Mouse (Mus musculus): ENCODE results near the gene Gm20441.
A peak's percentile ranks its signal among the peaks of the same experiment; 100 is the strongest.
"Not testable (repeated sequence)": the region's sequence is repeated elsewhere in the genome, so short reads cannot be mapped to it uniquely, and the experiment has no call there.

The Gm20441 gene

DNA sequence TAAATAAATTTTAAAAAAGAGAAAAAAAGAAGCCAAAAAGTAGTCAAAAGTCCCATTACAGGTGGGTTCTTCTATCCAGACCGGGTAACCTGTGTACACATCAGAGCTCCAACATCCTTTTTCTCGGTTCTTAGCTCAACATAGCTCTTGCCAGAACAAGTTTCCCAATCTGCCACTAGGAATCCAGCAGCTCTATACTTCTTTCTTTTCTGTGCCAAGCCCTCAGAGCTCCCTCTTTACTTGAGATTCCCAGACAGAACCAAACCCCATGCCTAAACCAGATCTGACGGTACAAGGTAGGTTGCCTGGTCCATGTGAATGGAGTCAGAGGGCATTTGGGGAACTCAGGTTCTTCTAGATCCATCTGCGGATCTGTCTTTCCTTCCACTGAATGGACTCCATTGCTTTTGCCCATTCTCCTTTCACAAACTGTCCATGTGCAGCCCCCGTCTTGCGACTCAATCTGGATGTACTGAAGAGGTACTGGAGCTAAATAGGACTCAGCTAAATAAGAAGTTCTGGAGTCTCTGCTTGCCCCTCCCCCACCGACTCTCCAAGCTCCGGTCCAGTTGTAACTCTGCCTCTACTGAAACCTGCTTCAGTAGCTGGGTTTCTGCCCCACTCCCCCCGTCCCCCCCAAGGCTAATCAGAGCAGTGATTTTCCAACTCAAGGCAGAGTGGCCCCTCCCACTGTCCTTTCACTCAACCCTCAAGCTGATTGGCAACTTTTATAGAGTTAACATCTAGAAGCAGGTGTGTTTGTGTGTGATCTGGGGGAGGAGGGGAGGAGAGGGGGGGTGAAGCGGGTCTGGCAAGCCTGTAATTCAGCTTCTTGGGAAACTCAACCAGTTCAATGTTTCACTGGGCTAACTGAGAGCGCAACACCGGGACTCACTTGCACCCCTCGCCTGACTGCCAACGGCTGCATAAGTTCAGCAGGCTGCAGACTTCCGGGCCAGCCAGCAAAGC, 1.3 kb downstream of the Gm20441 start:
- no peak for DNase-seq

DNA sequence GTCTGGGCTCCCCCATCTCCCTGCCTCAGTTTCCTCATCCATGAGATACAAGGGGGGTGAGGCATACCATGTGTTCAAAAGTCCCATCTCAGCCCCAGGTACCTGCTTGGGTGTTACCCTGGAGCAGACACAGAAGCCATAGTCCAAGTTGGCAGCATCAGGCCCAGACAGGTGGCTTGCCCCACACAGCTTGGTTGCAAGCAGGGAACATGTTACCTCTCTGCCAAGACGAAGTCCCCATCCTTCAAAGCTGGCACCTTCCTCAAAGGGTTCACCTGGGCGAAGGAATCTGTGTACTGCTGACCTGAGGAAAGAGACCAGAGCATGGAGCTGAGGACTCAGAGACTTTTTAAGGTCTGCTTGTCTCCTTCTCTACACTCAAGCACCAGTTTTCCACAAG, 2.9 kb downstream of the Gm20441 start:
- DNase-seq = no peak

DNA sequence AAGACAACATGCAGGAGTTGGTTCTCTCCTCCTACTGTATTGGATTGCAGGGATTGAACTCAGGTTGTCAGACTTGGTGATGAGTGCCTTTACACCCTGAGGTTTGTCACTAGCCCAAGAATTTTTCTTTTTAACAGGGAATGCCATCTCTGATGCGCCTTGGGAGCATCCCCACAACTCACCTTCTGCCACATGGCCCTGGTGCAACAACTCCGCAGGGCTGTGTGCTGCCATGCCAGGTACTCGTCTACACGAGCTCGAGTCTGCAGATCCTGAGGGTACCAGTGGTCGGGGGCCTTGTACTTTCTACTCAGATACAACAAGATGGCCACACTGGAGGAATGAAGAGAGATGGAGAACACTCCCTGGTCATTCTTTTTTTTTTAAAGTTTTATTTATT, 4.2 kb downstream of the Gm20441 start:
- DNase-seq = no peak

DNA sequence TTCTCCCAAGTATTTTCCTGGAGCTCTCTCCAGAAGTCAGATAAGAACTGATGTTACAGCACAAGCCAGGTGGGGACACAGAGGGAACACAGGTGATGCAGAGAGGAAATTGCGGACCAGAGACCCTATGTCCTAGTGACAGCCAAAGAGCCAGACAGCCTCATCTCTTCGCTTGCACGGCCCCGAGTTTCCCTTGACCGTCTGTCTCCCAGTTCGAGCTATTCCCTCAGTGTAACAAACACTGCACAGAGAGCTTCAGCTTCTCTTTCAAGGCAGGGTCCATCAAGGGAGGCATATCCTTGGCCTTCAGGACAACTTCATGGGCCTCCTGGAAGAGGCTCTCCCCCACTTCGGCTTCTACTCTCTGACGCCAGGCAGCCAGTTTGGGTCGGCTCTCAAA, 6.2 kb downstream of the Gm20441 start:
- DNase-seq = no peak

DNA sequence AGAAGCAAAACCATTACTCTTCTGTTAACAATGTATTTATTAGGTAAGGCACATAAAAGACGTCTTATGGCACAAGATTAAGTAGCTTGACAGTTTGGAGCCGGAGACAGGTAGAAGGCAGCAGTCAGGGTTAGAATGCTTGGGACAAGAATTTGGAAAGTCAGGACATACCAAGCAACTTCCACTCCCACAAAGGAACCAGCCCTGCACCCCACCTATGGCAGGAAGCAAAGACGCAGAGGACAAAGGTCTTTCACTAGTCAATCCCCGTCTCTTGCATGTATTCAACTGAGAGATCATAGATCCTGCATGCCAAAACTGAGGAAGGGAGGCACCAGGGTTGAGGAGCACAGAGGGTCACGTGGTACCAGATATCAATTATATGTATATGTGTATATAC, 6.7 kb downstream of the Gm20441 start:
- DNase-seq = no peak

DNA sequence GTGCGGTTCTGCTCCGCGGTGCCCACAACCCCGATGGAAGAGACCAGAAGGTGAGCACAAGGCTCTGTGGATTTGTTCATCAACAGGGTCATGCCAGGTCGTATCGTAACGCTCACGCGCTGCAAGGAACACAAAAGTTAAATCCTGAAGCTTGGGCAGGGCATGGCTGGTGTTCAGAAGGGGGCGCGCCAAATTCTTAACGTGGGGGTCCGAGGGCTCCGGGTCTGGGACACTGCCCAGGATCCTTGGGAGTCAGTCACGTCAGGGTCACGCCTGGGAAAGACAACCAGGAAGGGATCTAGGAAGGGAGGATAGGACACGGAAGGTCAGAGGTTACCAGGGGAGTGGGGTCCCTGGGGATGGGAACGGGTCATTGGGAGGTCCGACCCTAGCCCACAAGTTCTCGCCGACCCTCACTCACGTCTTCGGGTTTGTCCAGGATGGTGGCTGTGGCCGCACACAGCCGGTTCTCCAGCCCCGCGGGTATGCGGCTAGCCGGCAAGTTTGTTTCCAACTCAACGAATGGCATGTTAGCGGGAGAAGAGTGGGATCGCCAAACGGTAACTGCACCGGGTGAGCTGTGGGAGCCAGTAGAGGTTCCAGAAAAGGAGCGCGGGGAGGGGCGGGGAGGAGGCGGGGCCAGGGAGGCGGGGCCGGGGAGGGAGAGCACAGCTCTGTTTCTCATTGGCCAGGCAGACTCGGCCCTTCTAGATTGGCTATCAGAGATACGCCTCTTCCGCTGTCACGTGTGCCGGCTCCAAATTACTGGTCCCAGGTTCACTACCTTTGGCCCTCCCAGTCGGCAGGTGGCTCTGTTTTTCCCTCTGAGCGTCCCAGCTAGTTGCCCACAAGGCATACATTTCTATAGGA, 7.7 kb downstream of the Gm20441 start, which contains the start of gene Ddt:
Ddt (minus strand) TSS at position 620 of the 870 bp plus-strand sequence.
- peak; percentile 83 for DNase-seq

DNA sequence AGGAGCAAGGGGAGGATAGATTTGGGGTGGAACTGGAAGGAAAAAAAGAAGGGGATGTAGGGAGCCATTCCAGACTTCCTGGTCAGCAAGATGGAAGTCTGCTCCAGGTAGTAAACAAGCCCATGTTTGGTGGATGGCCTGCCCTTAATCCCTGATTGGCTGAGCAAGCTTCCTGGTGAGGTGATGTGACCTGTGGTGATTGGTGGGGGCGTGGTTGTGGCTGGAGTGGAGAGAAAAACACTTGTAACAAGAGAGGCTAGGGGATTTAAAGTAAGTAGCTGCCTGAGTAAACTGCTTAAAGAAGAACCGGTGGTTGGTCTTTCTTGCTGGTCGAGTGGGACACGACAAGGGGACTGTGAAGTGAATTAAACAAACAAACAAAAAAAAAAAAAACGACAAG, 13.0 kb downstream of the Gm20441 start:
- not testable (repeated sequence) for DNase-seq

DNA sequence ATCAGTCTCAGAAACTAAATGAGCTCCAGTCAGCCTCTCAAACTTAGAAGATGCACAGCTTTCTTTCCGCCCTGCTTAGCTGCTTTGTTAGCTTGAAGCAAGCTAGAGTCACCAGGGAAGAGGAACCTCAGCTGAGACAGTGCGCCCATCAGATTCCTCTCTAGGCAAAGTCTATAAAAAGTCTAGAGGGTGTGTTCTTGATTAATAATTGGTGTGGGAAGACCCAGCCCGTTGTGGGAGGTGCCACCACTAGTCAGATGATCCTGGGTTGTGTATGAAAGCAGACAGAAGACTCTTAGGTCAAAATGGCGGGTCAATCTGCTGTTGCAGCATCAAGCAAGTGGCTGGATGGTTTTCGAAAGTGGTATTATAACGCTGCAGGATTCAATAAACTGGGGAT, 13.9 kb downstream of the Gm20441 start:
- DNase-seq = no peak

DNA sequence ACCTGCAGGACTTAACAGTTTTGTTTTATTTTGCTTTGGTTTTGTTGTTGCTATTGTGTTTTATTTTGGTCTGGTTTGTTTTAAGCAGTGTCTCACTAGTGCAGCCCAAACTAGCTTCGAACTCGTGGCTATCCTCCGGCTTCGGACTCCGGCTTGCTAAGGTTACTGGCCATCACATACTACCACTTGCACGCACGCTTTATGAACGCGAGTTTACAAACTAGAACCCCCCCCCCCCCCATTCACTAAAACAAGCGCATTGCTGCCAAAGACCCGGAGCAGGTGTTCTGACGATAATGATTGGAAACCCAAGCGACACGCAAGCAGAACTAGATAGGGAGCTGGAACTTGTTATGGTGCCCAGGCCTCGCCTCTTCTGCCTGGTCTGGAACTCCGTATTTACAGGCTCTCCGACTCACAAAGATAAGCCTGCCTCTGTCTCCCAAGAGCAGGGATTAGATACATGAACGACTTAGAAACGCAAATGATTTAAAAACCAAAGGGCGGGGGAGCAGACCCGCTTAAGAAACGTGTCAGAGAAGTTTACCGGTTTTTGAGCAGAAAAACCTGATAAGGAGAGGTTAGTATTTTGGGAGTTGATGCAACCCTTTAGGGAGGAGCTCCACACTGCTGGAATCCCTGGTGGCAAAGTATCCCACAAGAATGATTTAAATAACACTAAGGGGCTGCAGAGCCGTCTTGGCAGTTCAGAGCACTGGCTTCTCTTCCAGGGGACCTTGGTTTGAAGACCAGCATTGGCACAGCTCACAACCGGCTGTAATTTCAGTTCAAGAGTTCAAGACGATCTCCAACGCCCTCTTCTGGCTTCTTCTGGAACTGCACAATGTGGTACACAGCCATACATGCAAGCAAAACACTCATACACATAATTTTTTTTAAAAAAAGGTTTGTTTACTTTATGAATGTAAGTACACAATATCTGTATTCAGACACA, 16.0 kb downstream of the Gm20441 start:
- peak; percentile 71 for DNase-seq

DNA sequence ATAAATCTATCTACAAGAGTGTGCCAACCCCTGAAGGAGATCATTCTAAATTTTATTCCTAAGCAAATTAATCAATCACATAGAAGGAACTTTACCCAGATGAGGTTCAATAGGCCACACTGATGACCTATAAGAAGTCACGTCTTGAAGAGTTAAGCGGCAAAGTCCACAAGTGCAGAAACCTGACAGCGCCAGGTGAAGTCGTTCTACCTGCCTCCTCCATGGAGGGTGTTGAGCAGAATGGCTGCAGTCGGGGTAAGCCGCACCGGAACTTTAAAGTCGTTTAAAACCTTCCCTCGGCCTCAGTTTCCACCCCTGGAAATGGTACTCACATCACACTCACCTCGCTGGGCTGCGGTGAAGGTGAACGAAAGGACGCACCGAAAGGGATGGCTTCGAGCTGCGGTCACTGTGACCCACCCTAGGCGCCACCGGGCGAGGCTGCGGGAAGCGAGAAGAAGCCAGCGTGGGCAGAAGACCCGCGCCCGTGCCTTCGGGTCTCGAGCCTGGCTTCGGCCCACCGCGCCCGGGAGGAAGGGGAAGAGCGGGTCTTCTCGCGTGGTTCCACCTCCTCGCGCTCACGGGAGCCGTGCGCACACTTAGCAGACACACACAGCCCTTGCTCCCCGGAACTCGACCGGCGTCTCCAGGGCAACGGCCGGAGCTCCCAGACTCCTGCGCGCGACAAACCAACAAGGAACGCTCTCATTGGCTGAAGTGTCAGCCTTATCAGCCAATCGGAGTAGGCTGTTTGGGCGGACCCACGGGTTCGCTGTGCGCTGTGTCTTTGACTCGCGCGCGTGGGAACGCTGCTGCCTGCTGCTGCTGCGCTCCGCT, 16.9 kb downstream of the Gm20441 start, which contains the start of gene Cabin1:
Cabin1 (minus strand) TSS at position 660 of the 837 bp plus-strand sequence.
- DNase-seq = peak; percentile 96

DNA sequence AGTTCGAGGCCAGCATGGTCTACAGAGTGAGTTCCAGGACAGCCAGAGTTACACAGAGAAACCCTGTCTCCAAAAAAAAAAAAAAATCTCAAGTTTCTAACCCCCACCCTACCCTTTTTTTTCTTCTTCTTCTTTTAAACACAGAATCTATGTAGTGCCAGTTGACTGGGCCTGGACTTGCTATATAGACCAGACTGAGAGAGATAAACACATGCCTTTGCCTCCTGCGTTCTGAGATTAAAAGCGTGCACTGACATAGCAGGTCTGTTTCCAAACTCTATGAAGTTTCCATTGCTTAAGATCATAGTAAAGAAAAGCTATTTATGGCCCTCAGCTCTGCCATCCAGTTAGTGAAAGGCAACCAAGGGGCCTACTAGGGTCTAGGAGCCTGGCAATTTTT, 18.3 kb downstream of the Gm20441 start:
- no peak for DNase-seq

DNA sequence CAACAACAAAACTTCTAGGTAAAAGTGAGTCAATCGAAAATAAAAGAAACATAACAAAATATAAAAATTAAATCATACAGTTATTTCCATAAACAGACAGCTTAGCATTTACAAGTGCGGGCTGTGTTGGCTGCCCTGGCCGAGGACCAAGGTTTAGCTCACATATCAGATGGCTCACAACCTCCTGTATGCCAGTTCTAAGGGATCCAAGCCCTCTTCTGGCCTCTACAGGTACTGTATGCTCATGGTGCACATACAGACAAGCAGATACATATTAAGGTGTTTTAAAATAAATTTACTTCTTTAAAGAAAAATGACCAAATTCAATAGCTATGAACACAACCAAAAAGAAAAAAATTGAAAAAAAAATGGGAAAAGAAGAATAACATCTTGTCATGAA, 20.4 kb downstream of the Gm20441 start:
- DNase-seq = no peak

DNA sequence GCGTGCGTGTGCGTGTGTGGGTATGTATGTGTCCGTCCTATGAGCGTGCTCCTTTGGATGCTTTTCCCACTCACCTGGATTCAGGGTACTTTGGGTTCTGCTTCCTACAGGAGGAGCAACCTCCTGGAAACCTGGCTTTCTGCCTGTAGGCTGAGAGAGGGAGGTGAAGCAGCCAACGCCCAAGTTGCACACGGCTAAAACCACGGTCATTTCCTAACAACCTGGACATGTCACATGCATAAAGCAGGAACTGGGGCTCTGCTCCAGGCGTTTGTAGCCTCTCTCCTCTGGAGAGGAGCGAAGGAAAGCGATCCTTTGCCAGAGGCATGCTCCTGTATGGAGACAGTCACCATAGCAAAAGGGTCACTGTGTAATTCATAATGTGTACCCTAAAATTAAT, 24.0 kb downstream of the Gm20441 start:
- no peak for DNase-seq

DNA sequence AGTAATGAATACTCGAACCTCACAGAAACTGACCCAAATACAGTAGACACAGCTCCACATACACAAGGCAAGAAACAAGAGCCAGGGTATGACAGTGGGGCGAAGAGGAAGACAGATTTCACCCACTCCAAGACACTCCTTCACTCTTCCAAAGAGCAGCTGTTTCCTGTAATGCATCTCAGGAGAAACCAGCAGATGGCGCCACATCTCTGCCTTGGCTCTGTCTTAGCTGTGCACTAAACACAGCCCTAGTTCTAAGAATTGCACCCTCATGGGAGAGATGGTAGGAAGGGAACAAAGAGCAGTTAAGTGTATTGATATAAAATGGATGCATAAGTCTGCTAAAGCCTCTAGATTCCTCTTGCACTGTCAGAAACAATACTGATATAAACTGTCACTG, 36.7 kb downstream of the Gm20441 start:
- peak; percentile 91 for DNase-seq

DNA sequence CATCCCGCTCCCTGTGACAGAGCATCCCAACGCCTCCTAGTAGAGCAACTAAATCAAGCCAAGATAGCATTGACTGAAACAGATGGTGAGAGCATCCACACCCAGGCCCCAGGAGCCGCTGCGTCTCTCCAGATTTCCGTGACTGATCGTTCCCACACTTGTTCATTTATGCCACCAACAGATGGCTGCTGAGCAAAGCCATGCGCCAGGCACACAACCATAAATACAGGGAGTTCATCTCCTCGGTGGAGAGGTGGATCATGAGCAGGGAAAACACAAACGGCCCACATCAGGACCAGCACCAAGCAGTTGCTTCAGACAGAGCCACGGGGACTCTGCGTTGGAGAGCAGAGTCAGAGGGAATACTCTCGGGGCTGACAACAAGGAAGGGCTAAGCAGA, 37.4 kb downstream of the Gm20441 start:
- DNase-seq = peak; percentile 21

DNA sequence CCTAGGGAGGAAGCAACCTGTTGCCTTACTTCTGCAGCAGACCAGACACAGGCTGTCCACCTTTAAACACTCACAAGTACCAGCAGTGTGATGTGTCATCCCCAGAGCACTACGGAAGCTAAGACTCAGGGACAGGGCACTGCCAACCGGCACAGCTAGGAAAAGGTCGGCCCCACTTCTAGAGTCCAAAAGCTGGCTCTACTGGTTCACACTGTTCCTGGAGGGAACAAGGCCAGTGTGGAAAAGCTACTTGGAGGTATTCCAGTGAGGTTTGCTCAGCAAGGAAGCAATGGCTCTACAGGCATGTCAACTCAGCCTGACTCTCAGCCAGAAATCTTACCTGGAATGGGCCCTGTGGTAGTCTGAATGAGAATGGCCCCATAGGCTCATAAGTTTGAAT, 39.9 kb downstream of the Gm20441 start:
- no peak for DNase-seq

DNA sequence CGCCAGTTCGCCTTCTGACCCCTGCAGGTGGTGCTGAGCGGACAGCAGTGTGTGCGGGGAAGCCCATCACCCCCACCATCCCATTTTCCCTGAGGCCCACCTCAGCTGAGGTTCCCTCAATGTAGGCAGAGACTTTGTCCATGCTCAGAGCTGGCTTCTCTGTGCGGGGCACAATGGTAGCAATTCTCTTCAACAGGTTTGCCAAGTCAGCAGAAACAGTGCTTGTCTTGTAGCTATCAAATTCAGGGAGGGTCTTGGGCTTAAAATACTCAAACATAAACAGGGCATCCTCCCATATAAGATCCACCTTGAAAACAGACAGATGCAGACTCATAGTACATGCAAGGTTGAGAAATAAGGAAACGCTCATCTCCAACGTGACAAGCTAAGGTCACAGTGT, 55.3 kb downstream of the Gm20441 start:
- no peak for DNase-seq

Measured in right cerebral cortex, postnatal 4 days (tissue).